Mouse (Mus musculus) naive thymus-derived CD4-positive, alpha-beta T cell, adult 2 months (primary cell): ENCODE results near the gene Mbnl1.
A peak's percentile ranks its signal among the peaks of the same experiment; 100 is the strongest.

ENCODE experiments used
- DNase-seq: peaks from one replicate; pipeline ENCODE4 v3.0.0-alpha.2; 2011; ENCODE audit warnings: low read depth

The Mbnl1 gene

GRCm38 (mm10) chr3:60608952-60609403, 136.3 kb downstream of the Mbnl1 start:
- DNase-seq: peak; percentile 68

GRCm38 (mm10) chr3:60611839-60612238, 139.2 kb downstream of the Mbnl1 start:
- peak; percentile 87 for DNase-seq

- DNase-seq: no peak
Measured at GRCm38 (mm10) chr3:60613121-60613520, 140.5 kb downstream of the Mbnl1 start.

GRCm38 (mm10) chr3:60614516-60614915, 141.9 kb downstream of the Mbnl1 start:
- DNase-seq: no peak

- no peak for DNase-seq
Measured at GRCm38 (mm10) chr3:60615057-60615606, 142.5 kb downstream of the Mbnl1 start.

- no peak for DNase-seq
Measured at GRCm38 (mm10) chr3:60615615-60616014, 143.0 kb downstream of the Mbnl1 start.

- no peak for DNase-seq
Measured at GRCm38 (mm10) chr3:60616147-60616546, 143.5 kb downstream of the Mbnl1 start.

- no peak for DNase-seq
Measured at GRCm38 (mm10) chr3:60617643-60618042, 145.0 kb downstream of the Mbnl1 start.

GRCm38 (mm10) chr3:60620236-60620635, 147.6 kb downstream of the Mbnl1 start:
- DNase-seq: no peak

- no peak for DNase-seq
Measured at GRCm38 (mm10) chr3:60631183-60631582, 158.6 kb downstream of the Mbnl1 start.

GRCm38 (mm10) chr3:60631754-60632153, 159.1 kb downstream of the Mbnl1 start:
- peak; percentile 7 for DNase-seq

- peak; percentile 21 for DNase-seq
Measured at GRCm38 (mm10) chr3:60632796-60633466, 160.3 kb downstream of the Mbnl1 start.

GRCm38 (mm10) chr3:60638530-60638929, 165.9 kb downstream of the Mbnl1 start:
- no peak for DNase-seq

- DNase-seq: no peak
Measured at GRCm38 (mm10) chr3:60639135-60639534, 166.5 kb downstream of the Mbnl1 start.

- DNase-seq: no peak
Measured at GRCm38 (mm10) chr3:60642227-60642626, 169.6 kb downstream of the Mbnl1 start.

- no peak for DNase-seq
Measured at GRCm38 (mm10) chr3:60645531-60645930, 172.9 kb downstream of the Mbnl1 start.

- no peak for DNase-seq
Measured at GRCm38 (mm10) chr3:60648293-60648692, 175.7 kb downstream of the Mbnl1 start.

GRCm38 (mm10) chr3:60660762-60661161, 188.1 kb downstream of the Mbnl1 start:
- DNase-seq: no peak
